ENCODE assay signal across 8 mouse cellular contexts in genomic region chr9:106788812-106789321, GRCm38 (mm10). TPM values are rescaled to one million over a fixed set of nuclear protein-coding genes. Genes with fewer than 3 reads are reported as not detected.
DNase-seq lines count a peak whose midpoint lies in the region; ATAC-seq and TF ChIP-seq lines count a peak whose summit lies in the region.

Gene Rad54l2 (minus strand): TSS chr9:106789194.

- ATAC-seq in CD4-positive, CD25-positive, alpha-beta regulatory T cell, adult 4 months = peak; percentile 69
- peak; percentile 53 for ATAC-seq in heart, embryonic 13.5 days (ENCODE audit: extremely low read depth, insufficient number of reproducible peaks, low FRiP score, low TSS enrichment)
- peak; percentile 88 for ATAC-seq in liver, embryonic 11.5 days (replicated peaks; ENCODE audit: low FRiP score)

- TF ChIP-seq POLR2A in myocyte (IDR thresholded peaks at IDR 0.05; ENCODE audit: insufficient read length, low read depth) = peak; percentile 79

- H3ac ChIP-seq in myocyte (ENCODE audit: control insufficient read depth, insufficient read length) = peak within 1 kb of the TSS; percentile 64

- no peaks in the 10 kb centered on the region for H3K9me3 ChIP-seq in heart, embryonic 13.5 days
- H3K9me3 ChIP-seq in liver, embryonic 11.5 days (ENCODE audit: control insufficient read depth, low read length) = no peaks in the 10 kb centered on the region

- 0 out of 2 replicates have a peak, but pooled peaks cover 3% of the 10 kb centered on the region for H3K27me3 ChIP-seq in heart, embryonic 13.5 days (replicated peaks)
- no peaks in the 10 kb centered on the region for H3K27me3 ChIP-seq in liver, embryonic 11.5 days (replicated peaks; ENCODE audit: control insufficient read depth, insufficient read depth, low read length)
- peaks cover 13% of the 10 kb centered on the region for H3K27me3 ChIP-seq in myocyte (ENCODE audit: control insufficient read depth, insufficient read depth, insufficient read length)

- no peaks in the 10 kb centered on the region for H3K36me3 ChIP-seq in heart, embryonic 13.5 days
- H3K36me3 ChIP-seq in liver, embryonic 11.5 days (ENCODE audit: control insufficient read depth, insufficient read depth, low read length) = no peaks in the 10 kb centered on the region
- H3K36me3 ChIP-seq in myocyte (ENCODE audit: control insufficient read depth, insufficient read depth) = no peaks in the 10 kb centered on the region

- H3K4me3 ChIP-seq in brown adipose tissue, adult 24 weeks (ENCODE audit: insufficient read depth, low read depth, low read length) = peak within 1 kb of the TSS; percentile 98
- peak within 1 kb of the TSS; percentile 93 for H3K4me3 ChIP-seq in heart, embryonic 13.5 days
- H3K4me3 ChIP-seq in liver, embryonic 11.5 days (ENCODE audit: low read depth, low read length) = peak within 1 kb of the TSS; percentile 98
- peak within 1 kb of the TSS; percentile 74 for H3K4me3 ChIP-seq in myocyte

- peaks cover 53% of the 10 kb centered on the region for H3K79me2 ChIP-seq in myocyte (ENCODE audit: control insufficient read depth, insufficient read depth)

- peak; percentile 34 for DNase-seq in fibroblast of lung, adult 2 months (ENCODE audit: low read depth)
- peak; percentile 93 for DNase-seq in kidney, postnatal 10 days
- DNase-seq in liver, embryonic 11.5 days (ENCODE audit: low spot score) = peak; percentile 90
- peak; percentile 85 to 95 for DNase-seq in spleen, postnatal 4 days (ENCODE audit: low spot score in 2 of 2)

- H3K27ac ChIP-seq in brown adipose tissue, adult 24 weeks (replicated peaks; ENCODE audit: low read depth, low read length) = peak within 1 kb of the TSS; percentile 72
- H3K27ac ChIP-seq in heart, embryonic 13.5 days (replicated peaks) = peak within 1 kb of the TSS; percentile 88
- peak within 1 kb of the TSS; percentile 81 for H3K27ac ChIP-seq in liver, embryonic 11.5 days (ENCODE audit: low read depth, low read length)

- peaks cover 9% of the 10 kb centered on the region; the same call in 1 of the 2 replicates for H3K4me1 ChIP-seq in brown adipose tissue, adult 24 weeks (ENCODE audit: control insufficient read depth, insufficient read depth, insufficient read length, low read length)
- H3K4me1 ChIP-seq in heart, embryonic 13.5 days = peaks cover 16% of the 10 kb centered on the region
- peaks cover 10% of the 10 kb centered on the region for H3K4me1 ChIP-seq in liver, embryonic 11.5 days (replicated peaks; ENCODE audit: control insufficient read depth, insufficient read depth, low read length)

- H3K4me2 ChIP-seq in heart, embryonic 13.5 days = peak within 1 kb of the TSS; percentile 83
- peak within 1 kb of the TSS; percentile 91 for H3K4me2 ChIP-seq in liver, embryonic 11.5 days
- H3K4me2 ChIP-seq in myocyte (ENCODE audit: low read depth) = peak within 1 kb of the TSS; percentile 92

- under 1% methylated on average over 49 of the region's 49 CpGs for WGBS in heart, embryonic 13.5 days
- under 1% methylated on average over 49 of the region's 49 CpGs for WGBS in liver, embryonic 11.5 days

- peak within 1 kb of the TSS; percentile 98 for H3K9ac ChIP-seq in heart, embryonic 13.5 days
- H3K9ac ChIP-seq in liver, embryonic 11.5 days (ENCODE audit: low read depth, low read length) = peak within 1 kb of the TSS; percentile 99

TF ChIP-seq in myocyte, 11 proteins besides CTCF, POLR2A, EP300 and RAD21:
- peak; percentile 74 for TF ChIP-seq POLR2AphosphoS2 (IDR thresholded peaks at IDR 0.05; ENCODE audit: insufficient read length, low read depth)
- no peak for TF ChIP-seq TCF3 (IDR thresholded peaks at IDR 0.05; ENCODE audit: insufficient read length, low read depth)

RNA-seq across cellular contexts. Expression of gene Rad54l2, which starts in this region (rescaled TPM):
- 1 to 10 TPM; 2.6 to 3.5 TPM for polyA plus RNA-seq in CD4-positive, CD25-positive, alpha-beta regulatory T cell, adult 4 months (2017; shearing (Covaris generic))
- 4.6 and 7.1 TPM in 2 replicates for polyA plus RNA-seq in brown adipose tissue, adult 24 weeks (2012; ENCODE audit: insufficient read depth, insufficient read length, missing spikeins)
- 4.1 and 4.2 TPM in 2 replicates for polyA plus RNA-seq in heart, embryonic 13.5 days (2015; fragmentation: Nextera tagmentation; extraction: Ambion mirVana)
- 4.0 and 4.5 TPM in 2 replicates for polyA plus RNA-seq in liver, embryonic 11.5 days (2014; fragmentation: Nextera tagmentation; extraction: Ambion mirVana)
- 5.3 TPM for polyA plus RNA-seq in myocyte (2012; fragmentation: generic; extraction: Trizol)

Comparison
In these comparisons a context has a peak if more than half of its experiments do, and no peak if none do; other contexts are left out.
1. Peak in every context shown above with its lines: DNase-seq, ATAC-seq, H3K4me3 ChIP-seq and H3K27ac ChIP-seq.
2. DNase-seq: peak in every context shown above with its lines; median percentile 93 in kidney, postnatal 10 days; 90 in liver, embryonic 11.5 days; 90 in spleen, postnatal 4 days; 34 in fibroblast of lung, adult 2 months.